Mouse (Mus musculus): ENCODE data around the gene Alpk3. TPM values are rescaled to one million over a fixed set of nuclear protein-coding genes. Genes with fewer than 3 reads are reported as not detected.

Alpk3 gene
- polyA plus RNA-seq, 1 experiment from 2014 or later: 0.29 TPM

Other genes with a start within 250 kb of the Alpk3 start
- gene Iqgap1, start 231.6 kb upstream of the Alpk3 start, polyA plus RNA-seq (2015; fragmentation: Nextera tagmentation; extraction: Ambion mirVana): 19.7 and 22.3 TPM in 2 replicates
- 5.3 and 5.4 TPM in 2 replicates for gene Zscan2, start 196.7 kb upstream of the Alpk3 start, polyA plus RNA-seq (2015; fragmentation: Nextera tagmentation; extraction: Ambion mirVana)
- 36.3 and 43.3 TPM in 2 replicates for gene Wdr73, start 156.3 kb upstream of the Alpk3 start, polyA plus RNA-seq (2015; fragmentation: Nextera tagmentation; extraction: Ambion mirVana)
- gene Nmb, start 152.5 kb upstream of the Alpk3 start, polyA plus RNA-seq (2015; fragmentation: Nextera tagmentation; extraction: Ambion mirVana): 5.5 and 7.5 TPM in 2 replicates
- 193 and 195 TPM in 2 replicates for gene Sec11a, start 109.8 kb upstream of the Alpk3 start, polyA plus RNA-seq (2015; fragmentation: Nextera tagmentation; extraction: Ambion mirVana)
- 9.2 and 9.4 TPM in 2 replicates for gene Zfp592, start 63.9 kb upstream of the Alpk3 start, polyA plus RNA-seq (2015; fragmentation: Nextera tagmentation; extraction: Ambion mirVana)
- gene Slc28a1, start 57.2 kb downstream of the Alpk3 start, polyA plus RNA-seq (2015; fragmentation: Nextera tagmentation; extraction: Ambion mirVana): not detected in 2 replicates
- 2.5 and 2.6 TPM in 2 replicates for gene Pde8a, start 156.0 kb downstream of the Alpk3 start, polyA plus RNA-seq (2015; fragmentation: Nextera tagmentation; extraction: Ambion mirVana)

All from neural tube, embryonic 13.5 days (tissue).